Mouse (Mus musculus) lung, embryonic 14.5 days (tissue): ENCODE measurements around the gene Amer3. TPM values are rescaled to one million over a fixed set of nuclear protein-coding genes. Genes with fewer than 3 reads are reported as not detected.
"Not testable (repeated sequence)": the region's sequence is repeated elsewhere in the genome, so short reads cannot be mapped to it uniquely, and the experiment has no call there.

Experiments
- ATAC-seq: fragments of 200-750 bp; cut with Nextera tagmentation; 2 replicates; pipeline ENCODE4 v1.8.0; 2017; ENCODE audit warnings: mild to moderate bottlenecking, moderate TSS enrichment, moderate library complexity; ENCODE audit not compliant: insufficient read depth
- DNase-seq: peaks from one replicate; pipeline ENCODE4 v3.0.0-alpha.2; 2015
- H3K27ac ChIP-seq: fragments of 300-500 bp; sonication (generic); 2 replicates; pipeline ENCODE4 v1.5.1; 2014; ENCODE audit warnings: low read depth, mild to moderate bottlenecking, moderate library complexity
- H3K27me3 ChIP-seq: fragments of 300-500 bp; sonication (generic); 2 replicates; pipeline ENCODE4 v1.6.1; 2014; ENCODE audit warnings: low read length, control low read depth; ENCODE audit not compliant: insufficient read depth
- H3K36me3 ChIP-seq: fragments of 300-500 bp; sonication (generic); 2 replicates; pipeline ENCODE4 v1.6.1; 2014; ENCODE audit warnings: control low read depth; ENCODE audit not compliant: insufficient read depth
- H3K4me1 ChIP-seq: fragments of 300-500 bp; sonication (generic); 2 replicates; pipeline ENCODE4 v1.6.1; 2014; ENCODE audit warnings: antibody characterized with exemption, control low read depth; ENCODE audit not compliant: insufficient read depth
- H3K4me2 ChIP-seq: fragments of 300-500 bp; sonication (generic); 2 replicates; pipeline ENCODE4 v1.6.1; 2014; ENCODE audit warnings: mild to moderate bottlenecking
- H3K4me3 ChIP-seq: fragments of 300-500 bp; sonication (generic); 2 replicates; pipeline ENCODE4 v1.5.1; 2014; ENCODE audit warnings: low read depth, low read length
- H3K9ac ChIP-seq: fragments of 300-500 bp; sonication (generic); 2 replicates; pipeline ENCODE4 v1.6.1; 2014
- H3K9me3 ChIP-seq: fragments of 300-500 bp; sonication (generic); 2 replicates; pipeline ENCODE4 v1.6.1; 2016; ENCODE audit warnings: low read depth, low read length, control low read depth
- CTCF ChIP-seq: IDR thresholded peaks from 2 replicates; pipeline ENCODE4 v1.5.1; 2016; ENCODE audit warnings: antibody characterized with exemption, low read depth
- WGBS: fragments of 180-500 bp; shearing (Covaris S2); extraction: QIAGEN DNeasy Blood & Tissue Kit; methylation state at CpG from one replicate; pipeline ENCODE4 v1.1.7; 2014; 5-methylcytosine and 5-hydroxymethylcytosine counted together
- polyA plus RNA-seq: library from polyadenylated mRNA; unstranded; fragments of >200 nt; fragmentation: Nextera tagmentation; extraction: Ambion mirVana; gene quantifications from 2 replicates; pipeline ENCODE4 v1.2.1, GENCODE M21; 2014

Gene Amer3
- 0.11 TPM in 1 of 2 replicates, not detected in the other for polyA plus RNA-seq

- Histone ChIP-seq H3K9ac (no peak within 1 kb of the TSS), H3K9me3 (no peaks in the 10 kb centered on the region), H3K36me3 (no peaks in the 10 kb centered on the region), H3K4me2 (peak within 1 kb of the TSS; percentile 66), H3K27me3 (peaks cover 26% of the 10 kb centered on the region; the same call in 1 of the 2 replicates), H3K4me1 (no peaks in the 10 kb centered on the region), H3K27ac (no peak within 1 kb of the TSS), H3K4me3 (peak within 1 kb of the TSS; percentile 31)
- TF ChIP-seq CTCF = no peak
- peak; percentile 95 for ATAC-seq
- DNase-seq = peak; percentile 91
- WGBS = under 1% methylated on average over 52 of the region's 53 CpGs
These were observed at the start of gene Amer3 for GRCm38 (mm10) chr1:34578851-34579781. Amer3 (plus strand) TSS chr1:34579657.

- not testable (repeated sequence) for H3K9ac ChIP-seq, H3K9me3 ChIP-seq, H3K4me1 ChIP-seq, H3K27ac ChIP-seq, DNase-seq, H3K4me2 ChIP-seq, ATAC-seq, H3K4me3 ChIP-seq, H3K36me3 ChIP-seq
- WGBS = 24% methylated on average over 3 of the region's 3 CpGs
- peaks cover 25% of the 10 kb centered on the region for H3K27me3 ChIP-seq
These were observed 44.9 kb upstream of the Amer3 start for GRCm38 (mm10) chr1:34534574-34534973.

- DNase-seq, H3K9me3 ChIP-seq, H3K9ac ChIP-seq, ATAC-seq, H3K27ac ChIP-seq, H3K36me3 ChIP-seq, H3K4me1 ChIP-seq: not testable (repeated sequence)
- Histone ChIP-seq H3K4me2 (peak within 1 kb of the TSS; percentile 48), H3K27me3 (peaks cover 25% of the 10 kb centered on the region), H3K4me3 (peak within 1 kb of the TSS; percentile 5; the same call in 1 of the 2 replicates)
- WGBS = 12% methylated on average over 7 of the region's 7 CpGs
These were observed 44.3 kb upstream of the Amer3 start, which contains the start of gene Cfc1 for GRCm38 (mm10) chr1:34535043-34535698. Cfc1 (plus strand) TSS chr1:34535648.

GRCm38 (mm10) chr1:34536291-34536766 lies 43.1 kb upstream of the Amer3 start:
- DNase-seq = peak; percentile 12
- peak overlapping the region; percentile 5; the same call in 1 of the 2 replicates for H3K4me3 ChIP-seq

GRCm38 (mm10) chr1:34536767-34537485 lies 42.5 kb upstream of the Amer3 start:
- Histone ChIP-seq H3K27ac (no peak overlapping the region), H3K9me3 (no peaks in the 10 kb centered on the region), H3K4me2 (peak overlapping the region; percentile 48), H3K9ac (no peak overlapping the region), H3K36me3 (no peaks in the 10 kb centered on the region), H3K27me3 (peaks cover 25% of the 10 kb centered on the region), H3K4me3 (peak overlapping the region; percentile 5; the same call in 1 of the 2 replicates), H3K4me1 (0 out of 2 replicates have a peak, but pooled peaks cover 2% of the 10 kb centered on the region)
- 3% methylated on average over 16 of the region's 16 CpGs for WGBS
- DNase-seq = peak; percentile 45
- peak; percentile 88 for ATAC-seq
- TF ChIP-seq CTCF = no peak

More at GRCm38 (mm10) chr1:34536291-34536766, 43.1 kb upstream of the Amer3 start:
- TF ChIP-seq CTCF = no peak
- Histone ChIP-seq H3K9ac (no peak overlapping the region), H3K27me3 (peaks cover 25% of the 10 kb centered on the region), H3K4me1 (0 out of 2 replicates have a peak, but pooled peaks cover 2% of the 10 kb centered on the region), H3K36me3 (no peaks in the 10 kb centered on the region), H3K4me2 (peak overlapping the region; percentile 48), H3K9me3 (no peaks in the 10 kb centered on the region), H3K27ac (no peak overlapping the region)
- 2% methylated on average over 14 of the region's 14 CpGs for WGBS
- no peak for ATAC-seq

GRCm38 (mm10) chr1:34547074-34547473 lies 32.4 kb upstream of the Amer3 start:
- DNase-seq (no peak), ATAC-seq (no peak)
- H3K4me3 ChIP-seq = no peak overlapping the region
- no peaks in the 10 kb centered on the region for H3K4me1 ChIP-seq
- 60% methylated on average over 1 of the region's 1 CpGs for WGBS
- no peak overlapping the region for H3K9ac ChIP-seq
- no peak overlapping the region for H3K27ac ChIP-seq
- no peaks in the 10 kb centered on the region for H3K9me3 ChIP-seq
- no peak for TF ChIP-seq CTCF
- H3K27me3 ChIP-seq = no peaks in the 10 kb centered on the region
- no peaks in the 10 kb centered on the region for H3K36me3 ChIP-seq
- no peak overlapping the region for H3K4me2 ChIP-seq
